Mouse (Mus musculus): ENCODE measurements around the gene Garem2. TPM values are rescaled to one million over a fixed set of nuclear protein-coding genes. Genes with fewer than 3 reads are reported as not detected.

Gene Garem2
- total and polyA plus RNA-seq, 3 experiments = 0.21 TPM; not detected in 2

- TF ChIP-seq UBTF (IDR thresholded peaks at IDR 0.05; ENCODE audit: low read depth, low read length) = no peak
- no peak for TF ChIP-seq POLR2A (IDR thresholded peaks at IDR 0.05; ENCODE audit: low read depth, low read length)
- no peak for TF ChIP-seq NELFE (IDR thresholded peaks at IDR 0.05; ENCODE audit: low read depth, low read length)
- no peak for TF ChIP-seq EP300 (IDR thresholded peaks at IDR 0.05; ENCODE audit: low read length)
- no peak for TF ChIP-seq BHLHE40 (IDR thresholded peaks at IDR 0.05; ENCODE audit: low read depth, low read length)
- no peak overlapping the region for H3K4me2 ChIP-seq (ENCODE audit: insufficient read depth, low read depth, poor library complexity, severe bottlenecking)
- peaks cover 25% of the 10 kb centered on the region for H3K79me2 ChIP-seq (replicated peaks; ENCODE audit: control insufficient read depth, extremely low read depth, insufficient read depth, poor library complexity, severe bottlenecking)
- no peak overlapping the region for H3K9ac ChIP-seq (ENCODE audit: insufficient read depth, low read depth)
- H3K4me1 ChIP-seq (ENCODE audit: control insufficient read depth in 1 of 2, insufficient read depth in 2 of 2) = peaks cover 2 to 45% of the 10 kb centered on the region in 2 experiments; a peak in 3 of 4 replicates
- no peaks in the 10 kb centered on the region for H3K27me3 ChIP-seq (replicated peaks)
- H3K9me3 ChIP-seq (replicated peaks; ENCODE audit: low read length) = no peaks in the 10 kb centered on the region
- dilution Hi-C loops (cut with MboI; ENCODE audit: extremely low pct_ligation_motif_present, extremely low pct_unique_long_range_greater_than_20kb, low sequenced_read_pairs) = no loop called here
- H3K4me3 ChIP-seq (replicated peaks in 1 of 3; ENCODE audit: low read depth in 2 of 3, low read length in 2 of 3, poor library complexity in 1 of 3) = no peak overlapping the region
- H3K36me3 ChIP-seq (replicated peaks in 1 of 2; ENCODE audit: control insufficient read depth in 1 of 2, insufficient read depth in 1 of 2, low read length in 1 of 2) = peaks cover 0 to 17% of the 10 kb centered on the region in 2 experiments
- DNase-seq (ENCODE audit: extremely low read depth) = no peak
- in situ Hi-C loops (cut with MboI; ENCODE audit: low pct_ligation_motif_present, low pct_unique_long_range_greater_than_20kb, low sequenced_read_pairs) = no loop called here
- H3K27ac ChIP-seq (ENCODE audit: insufficient read depth, low read depth) = no peak overlapping the region
These were observed 47.5 kb downstream of the Garem2 start for GRCm38 (mm10) chr5:30152413-30152812.

GRCm38 (mm10) chr5:30153222-30153621 is 48.3 kb downstream of the Garem2 start:
- H3K4me1 ChIP-seq (ENCODE audit: control insufficient read depth in 1 of 2, insufficient read depth in 2 of 2) = peaks cover 2 to 45% of the 10 kb centered on the region in 2 experiments; a peak in 3 of 4 replicates
- H3K4me2 ChIP-seq (ENCODE audit: insufficient read depth, low read depth, poor library complexity, severe bottlenecking) = peak overlapping the region; percentile 39; the same call in 1 of the 2 replicates
- H3K4me3 ChIP-seq (replicated peaks in 1 of 3; ENCODE audit: low read depth in 2 of 3, low read length in 2 of 3, poor library complexity in 1 of 3) = no peak overlapping the region
- no peaks in the 10 kb centered on the region for H3K27me3 ChIP-seq (replicated peaks)
- peaks cover 30% of the 10 kb centered on the region for H3K79me2 ChIP-seq (replicated peaks; ENCODE audit: control insufficient read depth, extremely low read depth, insufficient read depth, poor library complexity, severe bottlenecking)
- H3K9ac ChIP-seq (ENCODE audit: insufficient read depth, low read depth) = no peak overlapping the region
- no peak for TF ChIP-seq POLR2A (IDR thresholded peaks at IDR 0.05; ENCODE audit: low read depth, low read length)
- no peak for TF ChIP-seq MEF2A (IDR thresholded peaks at IDR 0.05; ENCODE audit: borderline replicate concordance, low read depth, low read length)
- in situ Hi-C loops (cut with MboI; ENCODE audit: low pct_ligation_motif_present, low pct_unique_long_range_greater_than_20kb, low sequenced_read_pairs) = no loop called here
- no peak for DNase-seq (ENCODE audit: extremely low read depth)
- peaks cover 0 to 16% of the 10 kb centered on the region in 2 experiments for H3K36me3 ChIP-seq (replicated peaks in 1 of 2; ENCODE audit: control insufficient read depth in 1 of 2, insufficient read depth in 1 of 2, low read length in 1 of 2)
- H3K9me3 ChIP-seq (replicated peaks; ENCODE audit: low read length) = no peaks in the 10 kb centered on the region
- dilution Hi-C loops (cut with MboI; ENCODE audit: extremely low pct_ligation_motif_present, extremely low pct_unique_long_range_greater_than_20kb, low sequenced_read_pairs) = no loop called here
- H3K27ac ChIP-seq (ENCODE audit: insufficient read depth, low read depth) = no peak overlapping the region

GRCm38 (mm10) chr5:30154013-30154412 is 49.1 kb downstream of the Garem2 start:
- no peak for DNase-seq (ENCODE audit: extremely low read depth)
- dilution Hi-C loops (cut with MboI; ENCODE audit: extremely low pct_ligation_motif_present, extremely low pct_unique_long_range_greater_than_20kb, low sequenced_read_pairs) = no loop called here

More at GRCm38 (mm10) chr5:30154013-30154412, 49.1 kb downstream of the Garem2 start:
- Histone ChIP-seq H3K4me2 (ENCODE audit: insufficient read depth, low read depth, poor library complexity, severe bottlenecking) (peak overlapping the region; percentile 81), H3K27me3 (replicated peaks) (no peaks in the 10 kb centered on the region), H3K27ac (ENCODE audit: insufficient read depth, low read depth) (no peak overlapping the region), H3K36me3 (replicated peaks in 1 of 2; ENCODE audit: control insufficient read depth in 1 of 2, insufficient read depth in 1 of 2, low read length in 1 of 2) (peaks cover 0 to 11% of the 10 kb centered on the region in 2 experiments), H3K4me3 (replicated peaks in 1 of 3; ENCODE audit: low read depth in 2 of 3, low read length in 2 of 3, poor library complexity in 1 of 3) (peak overlapping the region; percentile 77 to 93 (median 82)), H3K9me3 (replicated peaks; ENCODE audit: low read length) (no peaks in the 10 kb centered on the region), H3K9ac (ENCODE audit: insufficient read depth, low read depth) (peak overlapping the region; percentile 94), H3K4me1 (ENCODE audit: control insufficient read depth in 1 of 2, insufficient read depth in 2 of 2) (peaks cover 2 to 37% of the 10 kb centered on the region in 2 experiments; a peak in 3 of 4 replicates), H3K79me2 (replicated peaks; ENCODE audit: control insufficient read depth, extremely low read depth, insufficient read depth, poor library complexity, severe bottlenecking) (peaks cover 29% of the 10 kb centered on the region)
- in situ Hi-C loops (cut with MboI; ENCODE audit: low pct_ligation_motif_present, low pct_unique_long_range_greater_than_20kb, low sequenced_read_pairs) = no loop called here
- TF ChIP-seq TCF12 (IDR thresholded peaks at IDR 0.05; ENCODE audit: low read depth, low read length) = no peak
- TF ChIP-seq NELFE (IDR thresholded peaks at IDR 0.05; ENCODE audit: low read depth, low read length) = no peak
- no peak for TF ChIP-seq CTCF (conservative IDR thresholded peaks at IDR 0.05 in 1 of 2, IDR thresholded peaks at IDR 0.05 in 1 of 2; ENCODE audit: low read depth in 2 of 2, low read length in 2 of 2)
- no peak for TF ChIP-seq ZNF384 (IDR thresholded peaks at IDR 0.05; ENCODE audit: low read depth, low read length)
- TF ChIP-seq TBP (conservative IDR thresholded peaks at IDR 0.05; ENCODE audit: low read depth, low read length) = no peak
- TF ChIP-seq NRF1 (IDR thresholded peaks at IDR 0.05; ENCODE audit: low read depth, low read length) = no peak
- TF ChIP-seq MEF2A (IDR thresholded peaks at IDR 0.05; ENCODE audit: borderline replicate concordance, low read depth, low read length) = no peak
- no peak for TF ChIP-seq E2F4 (IDR thresholded peaks at IDR 0.05; ENCODE audit: insufficient replicate concordance, low read depth, low read length)
- TF ChIP-seq JUND (conservative IDR thresholded peaks at IDR 0.05; ENCODE audit: low read depth, low read length) = no peak
- no peak for TF ChIP-seq UBTF (IDR thresholded peaks at IDR 0.05; ENCODE audit: low read depth, low read length)
- no peak for TF ChIP-seq PAX5 (IDR thresholded peaks at IDR 0.05; ENCODE audit: low read length)
- TF ChIP-seq ZC3H11A (IDR thresholded peaks at IDR 0.05; ENCODE audit: low read depth, low read length) = no peak
- TF ChIP-seq USF2 (conservative IDR thresholded peaks at IDR 0.05; ENCODE audit: low read depth, low read length) = no peak
